Mouse (Mus musculus) lung, adult 2 months (tissue): ENCODE results near the gene Gm49354.

Experiments used
- CTCF ChIP-seq: fragments of 200-500 bp; IDR thresholded peaks from 2 replicates; pipeline ENCODE4 v1.5.1; 2011; ENCODE audit warnings: mild to moderate bottlenecking, low read length, control low read depth; ENCODE audit not compliant: insufficient read depth
- POLR2A ChIP-seq: fragments of 200-500 bp; IDR thresholded peaks from 2 replicates; pipeline ENCODE4 v1.6.1; 2011; ENCODE audit warnings: low read depth, mild to moderate bottlenecking, control low read depth, low read length, borderline replicate concordance; ENCODE audit errors: extremely low read depth

DNA sequence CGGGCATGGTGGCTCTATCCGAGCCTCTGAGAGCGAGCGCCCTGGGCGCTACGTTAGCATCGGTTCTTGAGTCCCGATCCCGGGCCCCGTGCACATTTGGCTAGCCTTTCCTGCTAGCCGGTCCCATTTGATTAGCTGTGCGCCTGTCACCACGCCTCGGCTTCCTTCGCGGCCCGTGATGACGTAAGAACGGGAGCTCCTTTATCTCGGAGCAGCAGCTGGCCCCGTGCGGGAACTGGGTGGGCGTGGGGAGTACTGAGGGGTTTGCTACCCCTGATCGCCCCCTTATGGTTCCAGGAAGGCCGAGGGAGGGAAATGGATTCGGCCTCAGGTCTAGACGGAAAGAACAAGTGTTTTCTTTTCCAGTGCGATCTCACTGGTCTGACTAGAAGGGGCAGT is 11.9 kb downstream of the Gm49354 start:
- TF ChIP-seq POLR2A (peak; percentile 27), CTCF (no peak)
